Mouse (Mus musculus): Measurements from ENCODE around the gene Map2k3. TPM values are rescaled to one million over a fixed set of nuclear protein-coding genes. Genes with fewer than 3 reads are reported as not detected.

The Map2k3 gene
- polyA plus RNA-seq, 1 experiment from 2014 or later: 92.1 TPM

DNA sequence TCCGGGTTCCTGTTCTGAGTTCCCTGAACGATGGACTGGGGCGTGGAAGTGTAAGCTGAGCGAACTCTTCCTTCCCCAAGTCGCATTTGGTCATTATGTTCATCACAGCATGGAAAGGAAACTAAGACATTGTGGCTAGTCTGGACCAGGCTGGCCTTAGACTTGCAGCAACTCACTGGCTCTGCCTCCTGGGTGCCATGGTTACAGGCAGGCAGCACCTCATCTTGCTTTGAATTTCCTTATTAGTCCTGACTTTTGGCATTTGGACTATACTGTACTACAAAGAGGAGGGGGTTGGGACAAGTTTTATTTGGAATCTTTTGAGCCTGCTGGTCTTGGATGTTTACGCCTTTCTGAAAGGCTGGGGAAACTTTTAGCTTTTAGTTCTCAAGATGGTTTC is 35.1 kb downstream of the Map2k3 start:
- whole genome bisulfite sequencing: 43% methylated on average over 6 of the region's 6 CpGs
- H3K4me1 ChIP-seq: peaks cover 18% of the 10 kb centered on the region
- no peaks in the 10 kb centered on the region for H3K27me3 ChIP-seq
- no peak overlapping the region for H3K9ac ChIP-seq
- no peak for ATAC-seq (ENCODE audit: insufficient number of reproducible peaks, insufficient read depth, low FRiP score, low TSS enrichment, low read depth)
- H3K9me3 ChIP-seq: no peaks in the 10 kb centered on the region
- H3K4me2 ChIP-seq: no peak overlapping the region
- no peaks in the 10 kb centered on the region for H3K36me3 ChIP-seq
- H3K4me3 ChIP-seq: no peak overlapping the region
- no peak overlapping the region for H3K27ac ChIP-seq

- H3K4me2 ChIP-seq: no peak overlapping the region
- no peak overlapping the region for H3K4me3 ChIP-seq
- ATAC-seq (ENCODE audit: insufficient number of reproducible peaks, insufficient read depth, low FRiP score, low TSS enrichment, low read depth): no peak
- H3K9ac ChIP-seq: no peak overlapping the region
- no peaks in the 10 kb centered on the region for H3K36me3 ChIP-seq
- no peaks in the 10 kb centered on the region for H3K4me1 ChIP-seq
- H3K27ac ChIP-seq: no peak overlapping the region
- no peaks in the 10 kb centered on the region for H3K27me3 ChIP-seq
- 65% methylated on average over 11 of the region's 11 CpGs for WGBS
- H3K9me3 ChIP-seq: no peaks in the 10 kb centered on the region
Observed at GRCm38 (mm10) chr11:60975097-60975496, 43.3 kb downstream of the Map2k3 start.

DNA sequence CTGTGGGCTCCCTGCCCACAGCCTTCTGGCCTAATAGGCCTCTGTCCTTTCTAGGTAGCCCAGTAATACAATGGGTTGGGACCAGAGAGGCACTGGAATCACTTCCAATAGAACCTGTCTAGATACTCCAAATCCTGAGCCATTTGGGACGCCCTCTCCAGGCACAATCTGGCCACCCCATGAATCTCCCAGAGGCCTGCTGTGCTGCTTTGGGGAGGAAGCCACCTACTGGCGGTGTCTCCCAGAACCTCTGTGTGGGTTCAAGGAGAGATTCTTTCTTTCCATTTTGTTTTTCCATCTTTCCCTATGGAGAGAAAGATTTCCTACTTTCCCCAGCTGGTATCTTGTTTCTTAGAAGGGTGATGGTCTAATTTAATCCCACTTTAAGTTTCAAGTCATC is 44.4 kb downstream of the Map2k3 start:
- H3K9me3 ChIP-seq: no peaks in the 10 kb centered on the region
- no peak for ATAC-seq (ENCODE audit: insufficient number of reproducible peaks, insufficient read depth, low FRiP score, low TSS enrichment, low read depth)

DNA sequence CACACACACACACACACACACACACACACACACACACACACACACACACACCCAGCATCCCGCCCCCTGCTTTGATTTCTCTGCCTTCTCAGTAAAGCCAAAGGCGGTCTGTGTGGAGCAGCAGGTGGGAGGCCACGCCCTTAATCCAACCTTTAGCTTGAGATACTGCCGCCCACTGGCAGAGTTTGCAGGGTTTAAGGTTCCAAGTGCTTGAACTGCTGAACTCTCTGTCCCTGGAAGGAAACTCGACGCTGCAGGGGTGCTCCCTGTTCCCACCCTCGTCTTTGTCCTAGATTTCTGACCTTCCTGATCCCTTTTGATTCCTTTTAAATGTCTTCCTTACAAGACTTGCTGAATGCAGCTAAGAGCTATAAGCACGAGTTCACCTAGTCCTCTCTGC is 44.9 kb downstream of the Map2k3 start:
- no peaks in the 10 kb centered on the region for H3K27me3 ChIP-seq
- no peaks in the 10 kb centered on the region for H3K9me3 ChIP-seq
- no peak overlapping the region for H3K27ac ChIP-seq
- 19% methylated on average over 7 of the region's 8 CpGs for WGBS
- no peak for ATAC-seq (ENCODE audit: insufficient number of reproducible peaks, insufficient read depth, low FRiP score, low TSS enrichment, low read depth)
- no peak overlapping the region for H3K4me3 ChIP-seq
- H3K4me1 ChIP-seq: peaks cover under 1% of the 10 kb centered on the region; the same call in 1 of the 2 replicates
- no peak overlapping the region for H3K4me2 ChIP-seq
- no peaks in the 10 kb centered on the region for H3K36me3 ChIP-seq
- no peak overlapping the region for H3K9ac ChIP-seq

More for the DNA sequence above, 44.4 kb downstream of the Map2k3 start:
- Histone ChIP-seq H3K27me3 (no peaks in the 10 kb centered on the region), H3K27ac (no peak overlapping the region), H3K4me2 (no peak overlapping the region), H3K36me3 (no peaks in the 10 kb centered on the region), H3K4me3 (no peak overlapping the region), H3K9ac (no peak overlapping the region), H3K4me1 (no peaks in the 10 kb centered on the region)
- 68% methylated on average over 2 of the region's 2 CpGs for WGBS

- no peak for ATAC-seq (ENCODE audit: insufficient number of reproducible peaks, insufficient read depth, low FRiP score, low TSS enrichment, low read depth)
Observed at GRCm38 (mm10) chr11:60977153-60977552, 45.3 kb downstream of the Map2k3 start.

GRCm38 (mm10) chr11:60978658-60979057 is 46.8 kb downstream of the Map2k3 start:
- Histone ChIP-seq H3K9ac (no peak overlapping the region), H3K4me2 (no peak overlapping the region), H3K36me3 (no peaks in the 10 kb centered on the region), H3K27me3 (no peaks in the 10 kb centered on the region), H3K4me3 (no peak overlapping the region), H3K27ac (no peak overlapping the region), H3K4me1 (peaks cover 5% of the 10 kb centered on the region; the same call in 1 of the 2 replicates), H3K9me3 (no peaks in the 10 kb centered on the region)
- no peak for ATAC-seq (ENCODE audit: insufficient number of reproducible peaks, insufficient read depth, low FRiP score, low TSS enrichment, low read depth)
- 80% methylated on average over 2 of the region's 2 CpGs for WGBS

More at GRCm38 (mm10) chr11:60977153-60977552, 45.3 kb downstream of the Map2k3 start:
- no peak overlapping the region for H3K4me2 ChIP-seq
- H3K36me3 ChIP-seq: no peaks in the 10 kb centered on the region
- no peaks in the 10 kb centered on the region for H3K27me3 ChIP-seq
- H3K4me3 ChIP-seq: no peak overlapping the region
- WGBS: 58% methylated on average over 3 of the region's 3 CpGs
- no peaks in the 10 kb centered on the region for H3K9me3 ChIP-seq
- peaks cover 5% of the 10 kb centered on the region; the same call in 1 of the 2 replicates for H3K4me1 ChIP-seq
- no peak overlapping the region for H3K9ac ChIP-seq
- H3K27ac ChIP-seq: no peak overlapping the region

- Histone ChIP-seq H3K9me3 (no peaks in the 10 kb centered on the region), H3K27ac (no peak overlapping the region), H3K9ac (no peak overlapping the region), H3K4me1 (peaks cover 6% of the 10 kb centered on the region; the same call in 1 of the 2 replicates), H3K36me3 (no peaks in the 10 kb centered on the region), H3K4me2 (no peak overlapping the region), H3K4me3 (no peak overlapping the region), H3K27me3 (no peaks in the 10 kb centered on the region)
- no peak for ATAC-seq (ENCODE audit: insufficient number of reproducible peaks, insufficient read depth, low FRiP score, low TSS enrichment, low read depth)
- 80% methylated on average over 5 of the region's 5 CpGs for WGBS
Observed at GRCm38 (mm10) chr11:60979788-60980187, 48.0 kb downstream of the Map2k3 start.

- no peak overlapping the region for H3K4me2 ChIP-seq
- H3K4me3 ChIP-seq: no peak overlapping the region
- H3K36me3 ChIP-seq: no peaks in the 10 kb centered on the region
- ATAC-seq (ENCODE audit: insufficient number of reproducible peaks, insufficient read depth, low FRiP score, low TSS enrichment, low read depth): no peak
- H3K9me3 ChIP-seq: no peaks in the 10 kb centered on the region
- no peak overlapping the region for H3K27ac ChIP-seq
- H3K27me3 ChIP-seq: no peaks in the 10 kb centered on the region
- WGBS: 58% methylated on average over 14 of the region's 14 CpGs
- H3K4me1 ChIP-seq: peaks cover 10% of the 10 kb centered on the region; the same call in 1 of the 2 replicates
- no peak overlapping the region for H3K9ac ChIP-seq
Observed at GRCm38 (mm10) chr11:60981693-60982486, 50.1 kb downstream of the Map2k3 start.

DNA sequence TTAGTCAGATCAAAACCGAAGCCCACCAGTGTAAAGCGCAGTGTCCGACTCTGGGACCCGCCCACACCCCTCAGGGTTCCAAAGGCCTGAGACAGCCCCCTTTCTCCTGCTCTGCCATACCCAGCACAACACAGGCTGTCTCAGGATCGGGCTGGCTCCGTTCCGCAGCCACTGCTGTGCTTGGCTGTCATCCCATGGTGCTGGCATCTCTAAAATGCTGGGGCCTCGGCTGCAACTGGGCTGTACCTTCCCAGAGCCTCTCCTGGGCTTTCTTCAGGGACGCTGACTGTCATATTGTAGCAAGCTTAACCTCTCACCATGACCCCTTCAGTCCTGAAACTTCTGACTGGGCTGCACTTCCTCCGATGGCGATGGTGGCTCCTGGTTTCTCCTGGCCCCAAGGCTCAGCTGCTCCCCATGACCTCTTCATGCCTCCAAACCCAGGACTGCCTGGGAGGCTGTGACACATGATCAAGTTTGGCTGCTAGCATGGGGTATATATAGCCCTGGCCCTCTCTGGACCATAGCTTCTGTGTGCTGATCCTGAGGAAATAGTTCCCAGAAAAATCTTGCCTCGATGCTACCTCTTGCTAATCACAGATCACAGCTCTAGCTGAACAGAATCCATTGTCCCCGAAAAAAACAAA is 53.2 kb downstream of the Map2k3 start:
- H3K4me3 ChIP-seq: no peak overlapping the region
- ATAC-seq (ENCODE audit: insufficient number of reproducible peaks, insufficient read depth, low FRiP score, low TSS enrichment, low read depth): no peak
- H3K4me2 ChIP-seq: no peak overlapping the region
- no peaks in the 10 kb centered on the region for H3K36me3 ChIP-seq
- no peak overlapping the region for H3K27ac ChIP-seq
- peaks cover 10% of the 10 kb centered on the region; the same call in 1 of the 2 replicates for H3K4me1 ChIP-seq
- H3K9me3 ChIP-seq: no peaks in the 10 kb centered on the region
- WGBS: 53% methylated on average over 13 of the region's 13 CpGs
- no peaks in the 10 kb centered on the region for H3K27me3 ChIP-seq
- H3K9ac ChIP-seq: 0 out of 2 replicates have a peak overlapping the region, but pooled peaks have one; percentile 27

GRCm38 (mm10) chr11:60990428-60990827 is 58.6 kb downstream of the Map2k3 start:
- no peaks in the 10 kb centered on the region for H3K36me3 ChIP-seq
- no peak overlapping the region for H3K4me2 ChIP-seq
- 72% methylated on average over 3 of the region's 3 CpGs for WGBS
- no peak overlapping the region for H3K4me3 ChIP-seq
- H3K9me3 ChIP-seq: no peaks in the 10 kb centered on the region
- H3K9ac ChIP-seq: no peak overlapping the region
- H3K27ac ChIP-seq: no peak overlapping the region
- no peaks in the 10 kb centered on the region for H3K27me3 ChIP-seq
- H3K4me1 ChIP-seq: no peaks in the 10 kb centered on the region
- no peak for ATAC-seq (ENCODE audit: insufficient number of reproducible peaks, insufficient read depth, low FRiP score, low TSS enrichment, low read depth)
